22 mouse cellular contexts compared by ENCODE assay signal in the genomic region with DNA sequence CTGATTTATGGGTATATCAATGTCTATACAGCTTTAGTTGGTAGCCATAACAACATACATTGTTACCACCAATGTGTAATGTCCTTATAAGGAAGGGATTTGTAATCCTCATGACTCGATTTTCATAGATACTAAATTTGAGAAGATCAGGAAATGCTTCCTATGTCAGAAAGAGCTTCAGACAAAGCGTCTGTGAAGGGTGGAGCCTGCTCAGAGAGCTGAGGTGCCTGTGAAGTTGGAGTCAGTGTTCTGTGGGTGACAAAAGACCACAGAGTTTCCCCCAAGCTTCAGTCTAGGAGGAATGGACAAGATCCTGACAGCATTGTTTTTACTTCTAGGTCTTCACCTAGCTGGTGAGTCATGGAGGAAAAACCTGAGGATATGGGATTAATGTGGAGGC.
DNase-seq lines count a peak whose midpoint lies in the region; ATAC-seq lines count a peak whose summit lies in the region.
"Had no signal": no experiment of that assay in that cellular context is flagged by ENCODE, and none has a peak within 500 bp of the region (broad histone marks: within the 10 kb centered on the region; RNA-seq: fewer than 3 reads in every experiment).

No protein-coding gene starts in this region.

- no peaks in the 10 kb centered on the region for H3K27me3 ChIP-seq in hindbrain, embryonic 14.5 days (ENCODE audit: control insufficient read depth, insufficient read depth, low read length)
- no peaks in the 10 kb centered on the region for H3K27me3 ChIP-seq in hindbrain, embryonic 13.5 days
- H3K27me3 ChIP-seq: embryonic facial prominence, embryonic 15.5 days; heart, embryonic 12.5 days had no signal

- H3K9me3 ChIP-seq in hindbrain, embryonic 14.5 days (ENCODE audit: control insufficient read depth, low read length): no peaks in the 10 kb centered on the region
- no peaks in the 10 kb centered on the region for H3K9me3 ChIP-seq in hindbrain, embryonic 13.5 days
- H3K9me3 ChIP-seq: embryonic facial prominence, embryonic 15.5 days; forebrain, embryonic 10.5 days; heart, embryonic 12.5 days; hindbrain, embryonic 10.5 days had no signal

- no peaks in the 10 kb centered on the region for H3K4me1 ChIP-seq in hindbrain, embryonic 14.5 days (replicated peaks; ENCODE audit: control insufficient read depth, insufficient read depth, low read length)
- H3K4me1 ChIP-seq in hindbrain, embryonic 13.5 days (replicated peaks): no peaks in the 10 kb centered on the region
- H3K4me1 ChIP-seq: embryonic facial prominence, embryonic 15.5 days; forebrain, embryonic 10.5 days; heart, embryonic 12.5 days; hindbrain, embryonic 10.5 days had no signal

- ATAC-seq in hindbrain, embryonic 14.5 days (ENCODE audit: low FRiP score): no peak
- no peak for ATAC-seq in hindbrain, embryonic 13.5 days (ENCODE audit: low FRiP score)
- ATAC-seq: forebrain, embryonic 14.5 days; hindbrain, embryonic 16.5 days had no signal

- no peak overlapping the region for H3K4me3 ChIP-seq in hindbrain, embryonic 14.5 days (replicated peaks; ENCODE audit: low read length)
- no peak overlapping the region for H3K4me3 ChIP-seq in hindbrain, embryonic 13.5 days
- H3K4me3 ChIP-seq: embryonic facial prominence, embryonic 15.5 days; erythroblast, embryonic 14.5 days; forebrain, embryonic 10.5 days; gastrocnemius, adult 2 months; heart, embryonic 12.5 days; hindbrain, embryonic 10.5 days had no signal

- 82% methylated on average over 2 of the region's 2 CpGs for WGBS in hindbrain, embryonic 14.5 days
- WGBS in hindbrain, embryonic 13.5 days: 72% methylated on average over 2 of the region's 2 CpGs

- peak; percentile 10 for DNase-seq in hindbrain, embryonic 14.5 days (ENCODE audit: low spot score)
- DNase-seq in 416B (ENCODE audit: low read depth): peak; percentile 13
- peak; percentile 39 for DNase-seq in T-cell, adult 2 months (ENCODE audit: low spot score)
- peak; percentile 69 for DNase-seq in naive thymus-derived CD4-positive, alpha-beta T cell, adult 2 months (ENCODE audit: low read depth)
- no peak for DNase-seq in right cerebral cortex, postnatal 10 days (ENCODE audit: low spot score in 2 of 2)
- DNase-seq in adrenal gland, postnatal 14 days: no peak
- DNase-seq: adrenal gland, adult 2 months; adrenal gland, postnatal 36 days; cerebellum, adult 8-10 months; cerebellum, postnatal 14 days; embryo, embryonic 11 days; gastrocnemius, adult 2 months; gastrocnemius, postnatal 25 days had no signal

- no peak overlapping the region for H3K27ac ChIP-seq in hindbrain, embryonic 14.5 days
- H3K27ac ChIP-seq in hindbrain, embryonic 13.5 days: no peak overlapping the region
- H3K27ac ChIP-seq: embryonic facial prominence, embryonic 15.5 days; forebrain, embryonic 10.5 days; gastrocnemius, adult 2 months; hindbrain, embryonic 10.5 days had no signal

- H3K4me2 ChIP-seq in hindbrain, embryonic 14.5 days (replicated peaks): no peak overlapping the region
- H3K4me2 ChIP-seq in hindbrain, embryonic 13.5 days: no peak overlapping the region
- H3K4me2 ChIP-seq: embryonic facial prominence, embryonic 15.5 days; heart, embryonic 12.5 days had no signal

- H3K9ac ChIP-seq in hindbrain, embryonic 14.5 days: no peak overlapping the region
- no peak overlapping the region for H3K9ac ChIP-seq in hindbrain, embryonic 13.5 days
- H3K9ac ChIP-seq: embryonic facial prominence, embryonic 15.5 days; heart, embryonic 12.5 days had no signal

- no peaks in the 10 kb centered on the region for H3K36me3 ChIP-seq in hindbrain, embryonic 14.5 days (replicated peaks; ENCODE audit: control insufficient read depth, insufficient read depth)
- H3K36me3 ChIP-seq in hindbrain, embryonic 13.5 days: no peaks in the 10 kb centered on the region
- H3K36me3 ChIP-seq: embryonic facial prominence, embryonic 15.5 days; forebrain, embryonic 10.5 days; G1E; heart, embryonic 12.5 days; hindbrain, embryonic 10.5 days had no signal

Comparison
In these comparisons a context has a peak if more than half of its experiments do, and no peak if none do; other contexts are left out.
1. DNase-seq: peak in hindbrain, embryonic 14.5 days (single experiment), 416B (single experiment), T-cell, adult 2 months (single experiment) and naive thymus-derived CD4-positive, alpha-beta T cell, adult 2 months (single experiment); none in right cerebral cortex, postnatal 10 days (0 of 2) and adrenal gland, postnatal 14 days (single experiment).